Mouse (Mus musculus) cerebellum, adult 2 months (tissue): ENCODE results near the gene Slc7a1.

Source experiments
- CTCF ChIP-seq: fragments of 200-500 bp; IDR thresholded peaks from 2 replicates; pipeline ENCODE4 v1.5.1; 2011; ENCODE audit warnings: low read depth, mild to moderate bottlenecking, control low read depth, low read length, moderate library complexity, borderline replicate concordance; ENCODE audit not compliant: insufficient read depth
- POLR2A ChIP-seq: fragments of 200-500 bp; IDR thresholded peaks from 2 replicates; pipeline ENCODE4 v1.6.1; 2011; ENCODE audit warnings: low read length, control low read depth, borderline replicate concordance; ENCODE audit not compliant: insufficient read depth

GRCm38 (mm10) chr5:148371375-148371774, 28.3 kb downstream of the Slc7a1 start:
- TF ChIP-seq CTCF (no peak), POLR2A (no peak)
